Mouse (Mus musculus) hindbrain, embryonic 11.5 days (tissue): ENCODE measurements at regions not wholly inside any gene's neighbourhood (a gene's known extent, or its start where the extent isn't known, plus 50 kb on each side); places are given as distances from the start of the nearest gene placed in this dataset.

Source experiments
- ATAC-seq: fragments of 200-750 bp; cut with Nextera tagmentation; 2 replicates; pipeline ENCODE4 v1.8.0; 2017; ENCODE audit warnings: mild to moderate bottlenecking, moderate TSS enrichment, moderate library complexity; ENCODE audit not compliant: low FRiP score
- DNase-seq: peaks from one replicate; pipeline ENCODE4 v3.0.0-alpha.2; 2015; ENCODE audit warnings: low spot score
- H3K27ac ChIP-seq: fragments of 300-500 bp; sonication (generic); 2 replicates; pipeline ENCODE4 v1.5.1; 2014; ENCODE audit warnings: mild to moderate bottlenecking, low read depth, low read length
- H3K27me3 ChIP-seq: fragments of 300-500 bp; sonication (generic); 2 replicates; pipeline ENCODE4 v1.6.1; 2014; ENCODE audit warnings: mild to moderate bottlenecking, low read length, moderate library complexity, mixed read lengths; ENCODE audit not compliant: control insufficient read depth, insufficient read depth
- H3K36me3 ChIP-seq: fragments of 300-500 bp; sonication (generic); 2 replicates; pipeline ENCODE4 v1.6.1; 2014; ENCODE audit warnings: mild to moderate bottlenecking, low read length, moderate library complexity, mixed read lengths; ENCODE audit not compliant: control insufficient read depth, insufficient read depth
- H3K4me1 ChIP-seq: fragments of 300-500 bp; sonication (generic); replicated peaks from 2 replicates; pipeline ENCODE4 v1.6.1; 2014; ENCODE audit warnings: low read length, mixed read lengths; ENCODE audit not compliant: control insufficient read depth, insufficient read depth
- H3K4me2 ChIP-seq: fragments of 300-500 bp; sonication (generic); replicated peaks from 2 replicates; pipeline ENCODE4 v1.6.1; 2014; ENCODE audit warnings: mild to moderate bottlenecking, low read depth, low read length
- H3K4me3 ChIP-seq: fragments of 300-500 bp; sonication (generic); 2 replicates; pipeline ENCODE4 v1.5.1; 2014; ENCODE audit warnings: low read depth, low read length
- H3K9ac ChIP-seq: fragments of 300-500 bp; sonication (generic); 2 replicates; pipeline ENCODE4 v1.6.1; 2014; ENCODE audit warnings: low read depth, low read length
- H3K9me3 ChIP-seq: fragments of 300-500 bp; sonication (generic); 2 replicates; pipeline ENCODE4 v1.6.1; 2016; ENCODE audit warnings: low read length; ENCODE audit not compliant: control insufficient read depth
- WGBS: fragments of 180-500 bp; shearing (Covaris S2); extraction: QIAGEN DNeasy Blood & Tissue Kit; methylation state at CpG from one replicate; pipeline ENCODE4 v1.1.7; 2014; 5-methylcytosine and 5-hydroxymethylcytosine counted together

DNA sequence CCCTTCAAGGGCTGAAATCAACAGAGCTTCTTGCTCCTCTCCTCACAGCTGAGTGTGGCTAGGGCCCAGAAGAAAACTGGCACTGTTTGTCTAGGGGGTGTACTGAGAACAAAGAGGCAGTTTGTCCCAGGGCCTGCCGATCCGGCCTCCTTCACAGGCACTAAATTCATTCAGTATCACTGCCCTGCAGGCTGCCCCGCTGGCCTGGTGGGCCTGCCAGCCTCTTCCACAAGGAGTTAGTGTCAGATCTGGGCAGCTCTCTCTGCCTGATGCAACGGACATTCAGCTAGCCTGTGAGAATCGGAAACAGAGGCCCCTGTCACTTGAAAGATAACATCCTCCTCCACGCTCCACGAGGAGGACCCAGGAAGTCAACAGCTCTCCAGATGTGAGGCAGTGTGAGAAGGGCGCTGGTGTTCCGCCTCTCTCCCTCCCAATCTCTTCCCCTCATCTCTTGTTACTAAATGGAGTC is 83.5 kb upstream of the Usp24 start:
- no peaks in the 10 kb centered on the region for H3K4me1 ChIP-seq
- H3K27ac ChIP-seq, result no peak overlapping the region
- WGBS, result 51% methylated on average over 9 of the region's 9 CpGs
- H3K4me3 ChIP-seq, result no peak overlapping the region
- H3K9ac ChIP-seq, result no peak overlapping the region
- H3K9me3 ChIP-seq, result no peaks in the 10 kb centered on the region
- H3K4me2 ChIP-seq, result no peak overlapping the region
- no peak for ATAC-seq
- peak; percentile 20 for DNase-seq
- H3K36me3 ChIP-seq, result no peaks in the 10 kb centered on the region
- no peaks in the 10 kb centered on the region for H3K27me3 ChIP-seq

DNA sequence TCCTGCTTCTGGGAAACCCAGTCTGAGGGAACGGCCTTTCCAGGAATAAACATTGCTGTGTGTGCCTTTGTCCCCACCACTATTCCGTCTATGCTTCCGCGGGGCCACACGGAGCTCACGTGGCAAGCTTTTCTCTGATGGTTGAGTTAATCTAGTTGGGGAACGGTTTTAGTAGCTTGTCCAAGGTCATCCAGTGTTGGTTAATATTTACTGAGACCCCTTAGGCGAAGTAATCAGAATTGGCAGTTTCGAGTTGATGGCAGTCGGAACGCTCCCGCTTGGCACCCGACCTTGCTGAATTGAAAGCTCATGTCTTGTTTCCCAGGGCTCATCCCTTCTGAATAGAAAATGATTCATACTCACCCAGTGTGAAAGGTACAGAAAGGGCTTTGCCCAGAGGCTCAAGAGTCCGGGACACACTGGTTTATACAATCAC is 71.6 kb upstream of the Usp24 start:
- WGBS, result 95% methylated on average over 14 of the region's 14 CpGs

DNA sequence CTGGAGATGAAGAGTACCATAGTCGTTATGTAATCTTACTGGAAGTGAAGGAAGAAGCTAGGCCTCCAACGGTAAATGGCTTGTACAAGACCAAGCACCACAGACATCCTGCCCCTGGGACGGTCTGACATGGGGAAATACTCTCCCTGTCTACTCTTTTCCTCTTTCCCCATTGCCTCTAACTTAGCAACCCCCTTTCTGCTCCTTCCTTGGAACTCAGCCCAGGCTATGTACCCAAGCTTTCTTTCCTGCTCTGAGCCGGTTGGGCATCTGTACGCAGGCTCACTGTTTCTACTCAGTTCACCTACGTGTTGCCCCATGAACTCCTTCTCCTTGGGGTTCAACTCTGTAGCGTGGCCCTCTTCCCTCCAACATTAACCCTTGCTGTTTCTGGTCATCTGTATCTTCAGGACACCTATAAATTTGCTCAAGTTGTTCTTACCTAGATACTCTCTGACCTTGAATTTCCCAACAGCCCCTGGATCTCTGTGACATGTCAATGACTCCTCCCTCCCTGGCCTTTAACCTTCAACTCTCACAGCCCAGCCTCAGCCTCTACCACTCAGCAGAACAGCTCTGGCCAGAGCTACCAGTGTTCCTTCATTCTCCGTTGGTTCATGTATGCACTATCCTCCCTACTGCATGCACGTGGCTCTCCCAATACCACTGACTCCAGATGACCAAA is 71.0 kb upstream of the Usp24 start:
- 92% methylated on average over 9 of the region's 9 CpGs for WGBS

More for the DNA sequence above, 71.6 kb upstream of the Usp24 start:
- no peaks in the 10 kb centered on the region for H3K36me3 ChIP-seq
- ATAC-seq (no peak), DNase-seq (no peak)
- H3K4me2 ChIP-seq, result no peak overlapping the region
- no peak overlapping the region for H3K4me3 ChIP-seq
- no peaks in the 10 kb centered on the region for H3K9me3 ChIP-seq
- no peak overlapping the region for H3K27ac ChIP-seq
- no peak overlapping the region for H3K9ac ChIP-seq
- no peaks in the 10 kb centered on the region for H3K4me1 ChIP-seq
- H3K27me3 ChIP-seq, result no peaks in the 10 kb centered on the region

DNA sequence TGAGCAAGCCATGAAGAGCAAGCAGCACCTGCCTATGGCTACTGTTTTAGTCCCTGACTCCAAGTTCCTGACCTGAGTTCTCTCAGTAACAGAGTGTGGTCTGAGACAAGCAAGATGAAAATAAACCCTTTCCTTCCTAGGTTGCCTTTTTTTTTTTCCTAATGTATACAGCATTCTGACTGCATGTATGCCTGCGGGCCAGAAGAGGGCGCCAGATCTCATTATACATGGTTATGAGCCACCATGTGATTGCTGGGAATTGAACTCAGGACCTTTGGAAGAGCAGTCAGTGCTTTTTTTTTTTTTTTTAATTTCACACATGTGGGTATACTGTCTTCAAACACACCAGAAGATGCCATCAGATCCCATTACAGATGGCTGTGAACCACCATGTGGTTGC is 69.3 kb upstream of the Usp24 start:
- Histone ChIP-seq H3K27me3 (no peaks in the 10 kb centered on the region), H3K9me3 (no peaks in the 10 kb centered on the region), H3K4me3 (no peak overlapping the region), H3K4me2 (no peak overlapping the region), H3K27ac (no peak overlapping the region), H3K9ac (no peak overlapping the region), H3K36me3 (no peaks in the 10 kb centered on the region), H3K4me1 (no peaks in the 10 kb centered on the region)
- DNase-seq, result no peak
- WGBS, result 67% methylated on average over 2 of the region's 2 CpGs
- no peak for ATAC-seq

More for the DNA sequence above, 71.0 kb upstream of the Usp24 start:
- no peak overlapping the region for H3K27ac ChIP-seq
- H3K4me3 ChIP-seq, result no peak overlapping the region
- DNase-seq, result no peak
- H3K9me3 ChIP-seq, result no peaks in the 10 kb centered on the region
- H3K27me3 ChIP-seq, result no peaks in the 10 kb centered on the region
- no peak overlapping the region for H3K9ac ChIP-seq
- H3K4me2 ChIP-seq, result no peak overlapping the region
- H3K36me3 ChIP-seq, result no peaks in the 10 kb centered on the region
- ATAC-seq, result no peak
- no peaks in the 10 kb centered on the region for H3K4me1 ChIP-seq

DNA sequence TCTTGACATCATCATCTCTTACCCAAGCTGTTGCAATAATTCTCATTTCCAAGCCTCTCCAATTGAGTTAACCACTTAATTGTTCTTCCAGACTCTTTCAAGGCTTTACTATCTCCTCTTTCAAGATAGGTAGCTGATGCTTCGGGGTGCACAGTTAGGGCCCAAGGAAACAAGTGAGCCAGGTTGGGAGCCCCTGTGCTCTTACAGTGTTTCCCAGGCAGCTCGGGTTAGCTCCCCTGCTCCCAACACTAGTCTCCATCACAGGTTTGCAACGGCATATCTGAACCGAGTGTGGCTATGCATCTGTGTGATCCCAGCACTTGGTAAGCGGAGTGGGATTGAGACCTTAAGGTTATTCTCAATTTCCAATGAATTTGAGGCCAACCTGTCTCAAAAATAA is 68.6 kb upstream of the Usp24 start:
- 92% methylated on average over 5 of the region's 5 CpGs for WGBS
- Histone ChIP-seq H3K36me3 (no peaks in the 10 kb centered on the region), H3K4me3 (no peak overlapping the region), H3K9me3 (no peaks in the 10 kb centered on the region), H3K27ac (no peak overlapping the region), H3K4me1 (no peaks in the 10 kb centered on the region), H3K27me3 (no peaks in the 10 kb centered on the region), H3K4me2 (no peak overlapping the region), H3K9ac (no peak overlapping the region)
- ATAC-seq, result no peak
- no peak for DNase-seq

DNA sequence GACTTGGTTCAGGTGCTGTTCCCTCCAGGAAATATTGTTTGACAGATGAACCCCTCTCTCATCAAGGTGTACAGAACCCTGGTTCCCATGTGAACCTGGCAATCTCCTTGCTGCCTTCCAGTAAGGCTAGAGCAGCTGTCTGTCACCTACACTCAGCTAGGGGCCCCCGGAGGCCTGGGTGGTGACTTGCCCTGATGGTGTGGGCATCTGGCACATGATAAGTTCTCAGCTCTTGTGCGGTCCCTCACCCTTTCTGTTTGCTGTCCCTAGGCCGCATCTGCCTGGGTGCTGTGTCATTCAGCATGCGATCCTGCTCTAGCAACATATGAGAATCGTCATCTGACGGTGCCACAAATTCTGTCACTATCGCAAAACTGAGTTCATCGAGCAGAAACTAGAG is 67.7 kb upstream of the Usp24 start:
- ATAC-seq, result no peak

DNA sequence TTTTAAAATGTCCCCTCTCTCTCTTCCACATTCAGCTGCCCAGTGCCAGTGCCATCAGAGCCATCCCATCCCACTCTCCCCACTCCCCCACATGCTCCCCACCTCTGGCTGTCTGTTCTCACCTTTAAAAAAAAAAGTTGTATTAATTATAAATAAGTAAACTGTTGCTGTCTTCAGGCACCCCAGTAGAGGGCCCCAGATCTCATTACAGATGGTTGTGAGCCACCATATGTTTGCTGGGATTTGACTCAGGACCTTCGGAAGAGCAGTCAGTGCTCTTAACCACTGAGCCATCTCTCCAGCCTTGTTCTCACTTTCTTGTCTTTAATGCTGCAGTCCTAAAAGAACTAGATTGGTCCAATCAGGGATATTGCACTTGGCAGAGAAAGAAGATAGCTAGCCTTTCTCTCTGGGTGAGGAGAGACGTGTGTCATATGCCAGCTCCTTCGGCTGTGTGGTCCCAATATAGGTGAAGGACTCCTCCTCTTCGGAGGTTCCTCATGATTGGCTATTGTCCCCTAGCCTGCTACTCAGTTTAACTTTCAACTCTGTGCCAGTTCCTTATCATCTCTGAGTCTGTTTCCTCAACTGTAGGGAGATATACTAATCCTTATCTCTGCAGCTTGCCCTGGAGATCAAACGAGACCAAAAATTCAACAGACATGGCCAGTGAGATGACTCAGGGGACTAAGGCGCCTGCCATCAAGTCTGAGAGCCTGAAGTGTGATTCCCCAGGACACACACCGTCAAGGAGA is 66.8 kb upstream of the Usp24 start:
- H3K4me3 ChIP-seq, result no peak overlapping the region
- ATAC-seq, result no peak
- WGBS, result 92% methylated on average over 7 of the region's 7 CpGs
- no peak overlapping the region for H3K4me2 ChIP-seq
- DNase-seq, result no peak
- H3K27me3 ChIP-seq, result no peaks in the 10 kb centered on the region
- no peak overlapping the region for H3K27ac ChIP-seq
- H3K4me1 ChIP-seq, result no peaks in the 10 kb centered on the region
- H3K9ac ChIP-seq, result no peak overlapping the region
- no peaks in the 10 kb centered on the region for H3K36me3 ChIP-seq
- H3K9me3 ChIP-seq, result no peaks in the 10 kb centered on the region

More for the DNA sequence above, 67.7 kb upstream of the Usp24 start:
- Histone ChIP-seq H3K27me3 (no peaks in the 10 kb centered on the region), H3K4me2 (no peak overlapping the region), H3K9me3 (no peaks in the 10 kb centered on the region), H3K27ac (no peak overlapping the region), H3K9ac (no peak overlapping the region), H3K4me3 (no peak overlapping the region), H3K36me3 (no peaks in the 10 kb centered on the region), H3K4me1 (no peaks in the 10 kb centered on the region)
- DNase-seq, result no peak
- 92% methylated on average over 8 of the region's 8 CpGs for WGBS

DNA sequence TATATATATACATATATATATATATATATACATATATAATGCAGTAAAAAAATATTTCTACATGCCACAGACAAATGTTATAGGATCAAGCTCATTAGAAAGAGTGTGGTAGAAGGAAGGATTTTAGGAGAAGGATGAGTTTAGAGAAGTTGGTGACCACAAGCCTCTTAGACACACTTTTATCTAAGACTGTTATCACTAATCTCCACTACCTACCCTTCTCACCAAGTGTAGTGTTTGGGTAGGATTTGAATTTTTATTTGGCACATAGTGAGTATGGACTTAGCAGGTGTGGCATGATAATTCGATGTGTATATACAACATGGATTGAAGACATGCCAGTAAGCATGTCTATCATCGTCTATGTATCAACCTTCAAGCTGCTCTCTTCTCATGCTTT is 66.0 kb upstream of the Usp24 start:
- ATAC-seq (no peak), DNase-seq (no peak)
- H3K9ac ChIP-seq, result no peak overlapping the region
- H3K36me3 ChIP-seq, result no peaks in the 10 kb centered on the region
- H3K4me1 ChIP-seq, result no peaks in the 10 kb centered on the region
- 87% methylated on average over 2 of the region's 2 CpGs for WGBS
- H3K27ac ChIP-seq, result no peak overlapping the region
- H3K27me3 ChIP-seq, result no peaks in the 10 kb centered on the region
- no peak overlapping the region for H3K4me2 ChIP-seq
- no peak overlapping the region for H3K4me3 ChIP-seq
- no peaks in the 10 kb centered on the region for H3K9me3 ChIP-seq

DNA sequence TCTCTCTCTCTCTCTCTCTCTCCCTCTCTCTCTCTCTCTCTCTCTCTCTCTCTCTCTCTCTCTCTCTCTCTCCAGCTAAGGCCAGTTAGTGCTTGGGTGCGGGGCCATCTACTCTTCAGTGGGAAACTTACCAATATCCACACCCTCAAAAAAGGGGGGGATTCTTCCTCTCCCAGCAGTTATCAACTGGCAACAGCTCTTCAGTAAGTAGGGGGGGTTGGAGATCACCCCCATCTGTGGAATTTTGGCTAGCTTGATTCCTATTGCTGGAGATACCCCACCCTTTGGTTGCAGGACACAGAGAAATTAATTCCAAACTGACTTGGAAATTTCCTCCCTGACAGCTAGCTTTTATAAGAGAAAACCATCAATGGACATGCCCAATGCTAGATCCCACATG is 64.6 kb upstream of the Usp24 start:
- ATAC-seq, result no peak
- Histone ChIP-seq H3K27ac (no peak overlapping the region), H3K9ac (no peak overlapping the region), H3K4me2 (no peak overlapping the region), H3K4me3 (no peak overlapping the region), H3K36me3 (no peaks in the 10 kb centered on the region), H3K9me3 (no peaks in the 10 kb centered on the region), H3K27me3 (no peaks in the 10 kb centered on the region), H3K4me1 (no peaks in the 10 kb centered on the region)
- WGBS, result 100% methylated on average over 1 of the region's 1 CpGs
- no peak for DNase-seq
